Mouse (Mus musculus): ENCODE measurements around the gene Prdm2. TPM values are rescaled to one million over a fixed set of nuclear protein-coding genes. Genes with fewer than 3 reads are reported as not detected.

Prdm2 gene
- total RNA-seq, 1 experiment from 2014 or later: 18.0 TPM

DNA sequence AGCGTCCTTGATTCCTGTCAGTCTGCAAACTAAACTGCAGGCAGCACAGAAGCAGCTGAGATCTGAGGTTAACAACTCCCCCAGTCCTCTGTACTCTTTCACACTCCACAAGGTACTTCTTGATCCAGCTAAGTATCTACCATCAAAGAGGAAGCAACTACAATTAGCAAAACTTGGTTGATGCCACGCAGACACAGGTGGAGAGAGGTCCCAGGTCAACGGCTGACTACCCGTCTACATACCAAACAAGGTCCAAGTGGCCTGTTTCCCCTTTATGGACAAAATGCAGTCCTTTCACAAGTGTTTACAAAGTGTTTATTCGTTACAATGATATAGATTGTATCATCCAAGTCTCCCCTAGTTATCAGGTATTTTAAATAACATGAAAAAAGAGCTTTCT, 85.6 kb downstream of the Prdm2 start:
- no peak for ATAC-seq (replicated peaks in 1 of 2; ENCODE audit: insufficient read depth in 1 of 2, low FRiP score in 2 of 2, low TSS enrichment in 1 of 2, low read depth in 1 of 2, poor library complexity in 2 of 2, severe bottlenecking in 2 of 2)

DNA sequence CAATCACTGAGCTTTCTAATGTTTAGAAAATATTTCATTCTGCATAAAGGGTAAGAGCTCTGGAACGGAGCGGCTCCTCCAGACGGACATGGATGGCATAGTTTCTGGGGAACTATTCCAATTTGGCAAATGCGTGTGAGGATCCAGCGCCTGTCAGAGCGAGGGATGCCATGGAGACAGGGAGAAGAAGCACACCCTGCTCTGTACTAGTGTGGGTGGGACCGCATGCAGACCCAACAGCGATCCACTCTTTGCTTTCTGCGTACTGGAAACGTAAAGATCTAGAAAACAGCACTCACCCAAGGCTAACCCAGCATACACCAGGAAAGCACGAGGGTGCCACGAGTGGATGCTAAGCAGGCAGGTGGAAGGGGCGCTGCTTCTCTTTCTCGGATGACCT, 86.3 kb downstream of the Prdm2 start:
- ATAC-seq (replicated peaks in 1 of 2; ENCODE audit: insufficient read depth in 1 of 2, low FRiP score in 2 of 2, low TSS enrichment in 1 of 2, low read depth in 1 of 2, poor library complexity in 2 of 2, severe bottlenecking in 2 of 2): no peak

DNA sequence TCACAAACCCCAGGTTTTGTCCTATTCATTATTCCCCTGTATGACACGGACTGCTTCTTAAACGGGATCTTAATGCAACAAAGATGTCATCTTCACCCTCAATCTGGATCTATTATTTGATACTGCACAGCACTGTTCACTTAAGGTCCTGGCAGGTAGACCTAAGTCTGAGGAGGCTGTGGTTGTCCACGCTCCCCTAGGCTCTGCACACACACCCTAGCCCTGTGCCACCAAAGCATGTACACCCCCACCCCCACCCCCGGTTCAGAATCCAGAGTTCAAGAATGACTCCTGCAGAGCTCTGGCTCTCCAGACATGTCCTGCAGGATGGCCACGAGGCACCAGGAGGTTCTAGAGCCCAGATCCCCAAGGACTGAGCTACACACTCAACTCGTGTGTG, 87.5 kb downstream of the Prdm2 start:
- no peak for ATAC-seq (replicated peaks in 1 of 2; ENCODE audit: insufficient read depth in 1 of 2, low FRiP score in 2 of 2, low TSS enrichment in 1 of 2, low read depth in 1 of 2, poor library complexity in 2 of 2, severe bottlenecking in 2 of 2)

DNA sequence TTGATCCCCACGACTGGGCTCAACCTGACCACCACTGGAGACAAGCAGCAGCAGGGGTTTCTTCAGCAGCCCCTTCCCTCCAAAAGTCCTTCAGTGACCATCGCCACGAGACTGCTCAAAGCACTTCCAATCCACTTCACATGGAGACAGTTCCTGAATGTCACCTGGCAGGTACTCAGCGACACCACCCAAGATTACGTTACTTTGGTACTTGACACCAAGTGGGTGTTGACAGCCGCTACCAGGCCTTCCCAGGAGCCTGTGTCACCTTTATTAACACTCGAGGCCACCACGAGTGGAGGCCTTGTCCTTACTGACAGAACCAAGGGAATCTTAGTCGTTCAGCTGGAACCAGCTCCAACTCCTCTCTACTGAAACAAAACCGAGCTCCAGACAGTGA, 89.8 kb downstream of the Prdm2 start:
- no peak for ATAC-seq (replicated peaks in 1 of 2; ENCODE audit: insufficient read depth in 1 of 2, low FRiP score in 2 of 2, low TSS enrichment in 1 of 2, low read depth in 1 of 2, poor library complexity in 2 of 2, severe bottlenecking in 2 of 2)

DNA sequence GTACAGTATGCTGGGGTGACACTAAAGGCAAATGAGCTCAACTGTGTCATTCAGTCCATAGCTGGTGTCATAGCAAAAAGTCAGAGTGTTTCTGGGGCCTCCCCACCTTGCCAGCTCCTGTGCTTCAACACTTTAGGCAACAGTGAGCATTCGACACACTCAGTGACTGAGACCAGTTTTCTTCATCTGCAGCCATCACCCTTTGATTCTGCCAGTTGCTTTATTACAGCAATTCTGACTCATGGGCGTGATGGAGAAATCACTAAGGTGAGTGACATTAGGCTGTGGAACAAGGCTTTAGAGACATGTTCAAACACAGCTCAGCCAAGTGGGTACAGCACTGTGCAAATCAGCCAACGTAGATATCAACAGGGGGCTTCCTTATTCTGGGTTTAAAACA, 91.6 kb downstream of the Prdm2 start:
- ATAC-seq (replicated peaks in 1 of 2; ENCODE audit: insufficient read depth in 1 of 2, low FRiP score in 2 of 2, low TSS enrichment in 1 of 2, low read depth in 1 of 2, poor library complexity in 2 of 2, severe bottlenecking in 2 of 2): no peak

DNA sequence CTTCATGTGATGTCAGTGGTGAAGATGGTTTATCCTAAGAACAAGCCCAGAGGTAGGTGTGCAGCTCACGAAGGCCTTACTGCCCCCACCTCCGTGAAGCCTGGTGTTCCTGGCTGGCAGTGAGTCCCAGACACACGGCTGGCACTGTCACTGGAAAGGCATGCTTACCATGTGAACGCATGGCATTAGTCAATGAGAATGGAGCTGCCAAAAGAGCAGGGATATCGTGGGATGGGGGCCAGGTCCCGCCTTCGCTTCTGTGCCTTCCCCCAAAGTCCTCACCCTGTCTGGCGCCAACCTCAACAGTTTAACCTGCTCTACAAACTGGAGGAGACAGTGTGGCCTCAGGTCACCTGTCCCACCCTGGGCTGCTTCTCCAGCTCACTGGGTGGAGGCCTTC, 92.8 kb downstream of the Prdm2 start:
- no peak for ATAC-seq (replicated peaks in 1 of 2; ENCODE audit: insufficient read depth in 1 of 2, low FRiP score in 2 of 2, low TSS enrichment in 1 of 2, low read depth in 1 of 2, poor library complexity in 2 of 2, severe bottlenecking in 2 of 2)

DNA sequence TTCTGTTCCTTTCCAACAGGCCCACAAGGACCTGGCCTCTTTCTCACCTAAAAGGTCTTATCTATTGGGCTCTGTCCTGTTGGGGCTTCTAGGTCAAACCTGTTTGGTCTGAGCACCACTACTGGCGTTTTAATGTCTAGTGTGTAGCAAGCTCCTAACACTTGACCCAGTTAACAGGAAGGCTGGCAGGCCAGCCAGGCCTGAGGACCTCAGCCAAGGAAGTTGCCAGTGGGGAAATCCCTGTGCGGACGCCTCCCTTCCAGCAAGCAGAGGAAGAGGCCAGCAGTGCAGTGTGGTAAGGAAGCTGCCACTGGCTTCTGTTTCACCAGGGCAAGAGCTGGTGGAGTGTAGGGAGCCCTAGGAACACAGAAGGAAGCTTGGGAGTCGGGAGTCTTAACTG, 94.0 kb downstream of the Prdm2 start:
- ATAC-seq (replicated peaks in 1 of 2; ENCODE audit: insufficient read depth in 1 of 2, low FRiP score in 2 of 2, low TSS enrichment in 1 of 2, low read depth in 1 of 2, poor library complexity in 2 of 2, severe bottlenecking in 2 of 2): peak; percentile 51 to 67

DNA sequence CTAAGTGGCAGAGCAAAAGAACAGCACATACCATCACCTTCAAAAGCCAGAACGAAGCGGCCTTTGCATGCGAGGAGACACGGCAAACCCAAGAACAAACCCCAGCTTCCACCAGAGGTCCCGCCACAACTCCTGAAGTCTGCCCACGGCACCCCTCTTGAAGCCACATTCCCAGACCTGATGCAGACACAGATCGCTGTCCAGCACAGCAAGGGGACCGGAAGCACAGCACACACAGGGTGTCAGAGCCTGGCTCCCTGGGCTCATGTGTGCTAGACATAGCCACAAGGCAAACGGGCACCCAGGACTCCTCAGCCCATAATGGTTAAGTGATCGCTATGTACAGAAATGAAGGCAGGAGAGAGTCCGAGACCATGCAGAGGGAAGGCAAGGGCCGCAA, 96.9 kb downstream of the Prdm2 start:
- ATAC-seq (replicated peaks in 1 of 2; ENCODE audit: insufficient read depth in 1 of 2, low FRiP score in 2 of 2, low TSS enrichment in 1 of 2, low read depth in 1 of 2, poor library complexity in 2 of 2, severe bottlenecking in 2 of 2): no peak

DNA sequence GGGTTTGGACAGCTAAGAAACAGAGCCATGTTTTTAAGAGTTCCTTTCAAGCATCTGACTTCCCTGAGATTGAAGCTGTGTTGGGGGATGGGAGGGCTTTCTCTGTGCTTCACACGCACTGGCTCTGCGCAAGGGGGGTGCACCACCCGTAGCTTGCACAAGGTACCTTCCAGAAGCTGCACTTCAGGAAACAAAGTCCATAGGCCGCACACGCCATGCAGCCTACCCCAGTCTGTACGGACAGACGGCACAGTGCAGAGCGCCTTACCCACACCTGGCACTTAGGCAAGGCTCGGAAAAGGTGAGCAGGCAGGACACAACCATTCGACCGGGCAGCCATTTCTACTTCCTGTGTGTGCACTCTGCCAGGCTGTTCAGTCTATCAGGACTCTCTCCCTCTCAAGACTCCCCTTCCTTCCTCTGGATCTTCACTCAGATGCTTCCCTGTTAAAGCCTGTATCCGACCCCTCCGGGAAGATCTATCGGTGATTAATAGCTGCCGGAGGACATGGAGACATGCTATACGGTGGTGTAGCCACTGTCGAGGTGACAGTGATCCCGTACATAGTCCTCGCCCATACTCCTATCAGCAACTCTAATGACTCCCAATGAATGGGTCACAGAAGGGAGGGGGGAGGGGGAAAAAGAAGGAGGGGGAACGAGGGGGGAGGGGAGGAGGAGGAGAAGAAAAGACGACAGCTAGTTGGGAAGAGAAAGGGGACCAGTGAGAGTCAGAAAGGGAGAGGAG, 98.4 kb downstream of the Prdm2 start:
- no peak for ATAC-seq (replicated peaks in 1 of 2; ENCODE audit: insufficient read depth in 1 of 2, low FRiP score in 2 of 2, low TSS enrichment in 1 of 2, low read depth in 1 of 2, poor library complexity in 2 of 2, severe bottlenecking in 2 of 2)

DNA sequence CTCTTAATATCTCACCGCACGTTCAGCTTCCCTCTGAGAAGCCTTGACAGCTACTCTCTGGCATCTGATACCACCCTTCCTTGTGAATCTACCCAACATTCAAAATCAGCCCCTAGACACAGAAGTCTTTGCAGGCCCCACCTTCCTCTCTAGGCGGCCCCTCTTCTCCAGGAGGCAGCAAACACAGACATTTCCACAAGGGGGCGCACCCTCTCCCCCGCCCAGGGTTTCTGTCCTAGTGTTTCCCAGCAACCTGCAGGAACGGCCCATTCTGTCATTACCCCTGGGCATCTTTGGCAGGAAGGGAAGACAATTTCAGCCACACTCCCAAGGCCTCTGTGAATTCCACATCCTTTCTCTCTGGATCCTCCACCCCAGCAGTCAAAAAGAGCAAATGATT, 99.8 kb downstream of the Prdm2 start:
- ATAC-seq (replicated peaks in 1 of 2; ENCODE audit: insufficient read depth in 1 of 2, low FRiP score in 2 of 2, low TSS enrichment in 1 of 2, low read depth in 1 of 2, poor library complexity in 2 of 2, severe bottlenecking in 2 of 2): peak; percentile 64 to 72

DNA sequence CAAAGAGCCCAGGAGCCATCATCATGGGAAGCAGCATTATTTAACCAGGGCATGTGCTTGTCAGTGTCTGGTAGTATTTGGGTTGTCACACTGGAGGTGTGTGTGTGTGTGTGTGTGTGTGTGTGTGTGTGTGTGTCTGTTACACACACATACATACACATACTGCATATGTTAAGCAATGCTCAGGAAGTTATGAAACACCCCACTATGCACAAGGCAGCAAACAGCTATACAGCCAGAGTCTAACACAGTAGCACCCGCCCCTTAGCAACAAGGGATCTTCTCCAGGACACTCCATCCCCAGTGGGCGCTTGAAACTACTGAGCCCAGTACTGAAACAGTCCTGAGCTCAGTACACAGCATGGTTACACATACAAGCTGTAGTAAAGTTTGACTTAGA, 100.4 kb downstream of the Prdm2 start:
- peak in 1 of 2 experiments; percentile 22; a peak in 2 of 4 replicates for ATAC-seq (replicated peaks in 1 of 2; ENCODE audit: insufficient read depth in 1 of 2, low FRiP score in 2 of 2, low TSS enrichment in 1 of 2, low read depth in 1 of 2, poor library complexity in 2 of 2, severe bottlenecking in 2 of 2)

DNA sequence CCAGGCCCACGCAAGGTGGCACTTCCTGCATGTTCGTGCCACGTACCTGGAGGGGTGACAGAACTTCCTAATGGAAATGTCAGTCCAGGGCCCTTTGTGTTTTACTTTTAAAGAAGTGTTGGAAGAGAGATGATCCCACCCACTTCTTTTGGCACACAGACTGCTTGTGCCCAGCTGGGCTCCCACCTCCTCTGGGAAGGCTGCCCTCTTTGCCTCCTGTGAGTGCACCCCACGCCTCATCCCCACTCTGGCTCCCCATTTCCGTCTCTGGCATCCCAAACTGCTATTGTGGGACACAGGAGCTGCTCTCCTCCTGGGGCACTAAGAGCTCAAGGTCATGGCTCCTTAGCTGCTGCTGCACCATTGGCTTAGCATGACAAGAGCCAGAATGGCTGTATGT, 100.9 kb downstream of the Prdm2 start:
- ATAC-seq (replicated peaks in 1 of 2; ENCODE audit: insufficient read depth in 1 of 2, low FRiP score in 2 of 2, low TSS enrichment in 1 of 2, low read depth in 1 of 2, poor library complexity in 2 of 2, severe bottlenecking in 2 of 2): no peak

DNA sequence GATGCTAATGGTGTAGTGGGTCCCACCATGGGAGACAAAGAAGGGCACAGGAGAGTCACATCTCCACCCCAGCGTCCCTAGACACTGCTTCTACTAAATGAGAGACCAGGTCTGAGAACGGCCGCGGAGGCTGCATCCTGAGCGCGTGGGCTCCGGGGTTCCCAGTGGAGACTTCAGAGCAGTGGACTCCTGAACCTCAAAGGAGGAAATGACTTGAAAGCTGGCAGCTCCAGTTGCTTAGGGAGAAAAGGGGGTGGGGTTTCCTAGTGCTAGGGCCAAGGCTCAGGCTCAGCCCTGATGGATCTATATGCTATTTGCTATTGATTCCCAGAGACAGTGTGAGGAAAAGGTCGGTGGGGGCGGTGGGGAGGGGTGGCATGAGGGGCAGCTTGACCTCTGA, 104.2 kb downstream of the Prdm2 start:
- no peak for ATAC-seq (replicated peaks in 1 of 2; ENCODE audit: insufficient read depth in 1 of 2, low FRiP score in 2 of 2, low TSS enrichment in 1 of 2, low read depth in 1 of 2, poor library complexity in 2 of 2, severe bottlenecking in 2 of 2)

DNA sequence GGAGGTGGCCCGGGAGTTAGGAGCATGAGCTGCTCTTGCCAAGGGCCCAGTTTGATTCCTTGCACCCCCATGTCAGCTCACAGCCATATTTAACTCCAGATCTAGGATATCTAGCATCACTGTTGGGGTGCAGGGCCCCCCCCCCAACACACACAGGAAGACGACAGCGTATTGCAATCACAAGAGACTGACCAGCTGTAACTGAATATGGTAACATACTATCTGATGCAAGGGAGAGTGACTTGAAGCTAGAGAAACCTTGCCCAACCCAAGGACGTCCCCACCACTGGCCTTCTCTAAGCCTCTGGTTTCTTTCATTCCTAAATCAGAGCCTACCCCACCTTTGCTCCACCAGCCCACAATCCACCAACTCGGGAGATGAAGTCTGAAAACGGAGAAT, 105.8 kb downstream of the Prdm2 start:
- ATAC-seq (replicated peaks in 1 of 2; ENCODE audit: insufficient read depth in 1 of 2, low FRiP score in 2 of 2, low TSS enrichment in 1 of 2, low read depth in 1 of 2, poor library complexity in 2 of 2, severe bottlenecking in 2 of 2): peak; percentile 42 to 56; a peak in 3 of 4 replicates

DNA sequence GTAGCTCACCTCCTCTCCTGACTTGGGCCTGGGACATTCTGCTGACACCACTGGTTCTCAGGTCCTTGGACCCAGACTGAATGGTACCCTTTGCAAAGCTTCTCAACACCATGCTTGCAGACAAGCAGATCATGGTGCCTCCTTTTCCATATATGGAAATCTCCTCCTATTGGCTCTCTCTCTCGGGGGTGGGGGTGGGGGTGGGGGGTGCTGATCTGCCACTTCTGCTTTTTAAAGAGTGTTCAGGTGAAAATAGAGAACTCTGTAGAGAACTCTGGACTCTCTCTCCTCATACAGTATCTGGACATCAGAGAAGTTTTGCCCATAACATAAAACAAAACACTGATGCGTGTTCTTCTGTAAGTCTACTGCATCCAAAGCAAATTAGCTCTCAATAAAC, 106.2 kb downstream of the Prdm2 start:
- ATAC-seq (replicated peaks in 1 of 2; ENCODE audit: insufficient read depth in 1 of 2, low FRiP score in 2 of 2, low TSS enrichment in 1 of 2, low read depth in 1 of 2, poor library complexity in 2 of 2, severe bottlenecking in 2 of 2): peak; percentile 58 to 60; a peak in 3 of 4 replicates

DNA sequence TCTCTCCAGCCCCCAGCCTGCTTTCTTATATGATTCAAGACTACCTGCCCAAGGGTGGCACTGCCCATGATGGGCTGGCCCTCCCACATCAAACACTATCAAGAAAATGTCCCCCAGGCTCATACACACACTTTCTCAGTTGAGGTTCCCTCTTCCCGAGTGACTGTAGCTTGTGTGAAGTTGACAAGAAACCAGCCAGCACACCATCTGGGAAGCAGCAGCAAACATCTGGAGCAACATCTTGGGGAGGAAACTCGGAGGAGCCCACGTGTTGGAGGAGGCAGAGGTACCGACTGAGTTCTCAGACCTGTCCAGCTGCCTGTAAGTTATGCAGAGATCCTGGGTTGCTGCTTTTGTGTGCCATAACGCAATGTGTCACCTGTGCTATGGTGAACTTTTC, 108.1 kb downstream of the Prdm2 start:
- ATAC-seq (replicated peaks in 1 of 2; ENCODE audit: insufficient read depth in 1 of 2, low FRiP score in 2 of 2, low TSS enrichment in 1 of 2, low read depth in 1 of 2, poor library complexity in 2 of 2, severe bottlenecking in 2 of 2): no peak

DNA sequence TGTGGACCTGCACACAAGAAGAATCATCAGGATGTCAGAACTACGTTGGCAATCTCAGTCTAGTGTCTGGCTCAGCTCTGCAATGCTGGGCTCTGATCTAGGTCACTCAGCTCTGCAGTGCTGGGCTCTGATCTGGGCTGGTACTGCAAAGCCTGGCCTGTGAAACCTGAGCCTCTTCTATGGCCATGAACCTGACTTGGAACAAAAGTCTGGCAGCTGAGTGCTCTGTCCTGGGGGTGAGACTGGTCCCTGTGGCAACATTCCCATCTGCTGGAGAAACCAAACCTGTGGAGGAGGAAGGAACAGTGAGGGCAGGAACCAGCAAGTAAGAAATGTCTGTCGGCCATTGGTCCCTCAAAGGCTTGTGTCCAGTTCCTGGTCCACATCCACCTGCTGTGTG, 109.0 kb downstream of the Prdm2 start:
- no peak for ATAC-seq (replicated peaks in 1 of 2; ENCODE audit: insufficient read depth in 1 of 2, low FRiP score in 2 of 2, low TSS enrichment in 1 of 2, low read depth in 1 of 2, poor library complexity in 2 of 2, severe bottlenecking in 2 of 2)

DNA sequence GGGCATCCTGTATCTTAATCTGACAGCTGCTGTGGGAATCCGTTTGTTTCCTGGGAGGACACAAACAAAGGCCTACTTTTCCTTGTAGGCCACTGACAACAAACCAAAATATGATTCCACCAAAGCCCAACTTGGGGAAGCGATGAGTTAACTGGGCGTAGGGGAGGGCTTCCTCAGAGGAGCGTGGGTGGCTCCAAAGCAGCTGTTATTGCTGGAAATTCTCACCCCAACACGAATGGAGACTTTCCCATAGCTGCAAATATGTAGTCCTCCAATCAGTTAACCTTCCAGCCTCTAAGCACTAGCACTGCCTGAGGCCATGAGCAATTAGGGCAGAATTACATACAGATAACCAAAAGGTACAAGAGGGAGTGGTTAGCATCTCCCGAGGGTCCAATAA, 112.6 kb downstream of the Prdm2 start:
- no peak for ATAC-seq (replicated peaks in 1 of 2; ENCODE audit: insufficient read depth in 1 of 2, low FRiP score in 2 of 2, low TSS enrichment in 1 of 2, low read depth in 1 of 2, poor library complexity in 2 of 2, severe bottlenecking in 2 of 2)

DNA sequence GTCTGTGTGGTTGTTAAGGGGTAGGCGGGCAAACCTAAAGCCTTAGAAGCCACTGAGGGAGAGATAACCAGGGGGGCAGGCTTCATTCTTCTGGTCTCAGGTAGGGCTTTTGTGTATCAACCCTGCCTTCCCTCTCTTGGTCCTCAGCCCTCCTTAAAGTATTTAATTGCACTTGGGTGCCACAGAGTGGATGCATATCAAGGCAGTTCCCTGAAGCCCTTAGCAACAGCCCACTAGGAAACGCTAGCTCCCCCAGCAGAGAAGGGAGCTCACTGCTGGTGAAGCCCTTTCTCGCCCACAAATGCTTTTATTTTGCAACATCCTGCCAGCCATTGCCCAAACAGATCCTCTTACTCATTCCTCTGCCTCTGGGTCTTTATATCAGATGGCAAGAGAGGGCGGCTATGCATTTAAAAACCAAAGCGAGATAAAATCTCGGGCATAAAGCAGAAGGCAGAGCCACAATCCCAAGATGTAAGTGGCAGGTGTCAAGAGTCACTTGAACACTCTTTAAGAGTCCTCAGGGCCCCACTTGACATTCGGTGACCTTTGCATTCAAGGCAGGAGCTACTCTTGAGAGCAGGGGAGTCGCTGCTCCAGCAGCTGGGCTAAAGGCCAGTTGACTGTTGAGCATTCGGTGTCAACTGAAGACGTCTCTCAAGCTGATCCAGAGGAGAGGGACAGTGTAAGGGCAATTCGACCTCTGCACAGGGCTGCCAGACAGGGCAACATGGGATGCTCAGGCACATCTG, 113.3 kb downstream of the Prdm2 start:
- ATAC-seq (replicated peaks in 1 of 2; ENCODE audit: insufficient read depth in 1 of 2, low FRiP score in 2 of 2, low TSS enrichment in 1 of 2, low read depth in 1 of 2, poor library complexity in 2 of 2, severe bottlenecking in 2 of 2): peak; percentile 49 to 64; a peak in 2 of 4 replicates

All from hematopoietic stem cell, adult 5-6 weeks (primary cell).